Mouse (Mus musculus): ENCODE results near the gene Cabs1. TPM values are rescaled to one million over a fixed set of nuclear protein-coding genes. Genes with fewer than 3 reads are reported as not detected.

The Cabs1 gene
- polyA plus RNA-seq (2012; fragmentation: generic; extraction: Trizol) = not detected

GRCm38 (mm10) chr5:87979139-87979538 is at the start of gene Cabs1:
TSS of gene Cabs1 (plus strand) at chr5:87979439.

DNA sequence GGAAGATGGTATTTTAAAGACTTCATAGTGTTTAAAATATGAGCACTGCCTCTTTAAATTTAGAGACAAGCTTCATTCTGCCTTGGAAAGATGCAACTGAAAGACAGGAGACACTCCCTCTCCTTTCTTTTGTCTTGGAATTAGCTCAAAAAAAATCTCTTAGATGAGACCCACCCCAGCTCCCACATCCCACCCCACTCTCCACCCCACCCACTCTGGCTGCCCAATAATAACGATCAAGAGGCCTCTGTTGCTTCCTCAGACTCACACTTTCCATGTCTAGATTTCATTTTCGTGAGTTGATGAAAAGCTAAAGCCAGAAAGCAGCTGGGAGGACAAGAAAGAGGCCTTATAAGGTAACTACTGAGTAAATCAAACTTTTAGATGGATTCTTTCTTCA is 10.0 kb upstream of the Cabs1 start, which contains the start of the genes 2310003L06Rik and Gm28434:
2310003L06Rik (plus strand) TSS at position 259 of the 400 bp plus-strand sequence.
Gm28434 (plus strand) TSS at position 317 of the 400 bp plus-strand sequence.

GRCm38 (mm10) chr5:88002249-88002648 is 23.0 kb downstream of the Cabs1 start, which contains the start of gene Smr3a:
TSS of gene Smr3a (plus strand) at chr5:88002549.

Other genes with a start within 250 kb of the Cabs1 start
- not detected for gene Csn1s2a, start 204.9 kb upstream of the Cabs1 start, polyA plus RNA-seq (2012; fragmentation: generic; extraction: Trizol)
- not detected for gene Csn1s2b, start 171.4 kb upstream of the Cabs1 start, polyA plus RNA-seq (2012; fragmentation: generic; extraction: Trizol)
- gene Prr27, start 153.8 kb upstream of the Cabs1 start, polyA plus RNA-seq (2012; fragmentation: generic; extraction: Trizol) = not detected
- gene Odam, start 94.4 kb upstream of the Cabs1 start, polyA plus RNA-seq (2012; fragmentation: generic; extraction: Trizol) = not detected
- gene Csn3, start 53.9 kb upstream of the Cabs1 start, polyA plus RNA-seq (2012; fragmentation: generic; extraction: Trizol) = under 1 TPM in 1 of 2 experiments, not detected in 1; 0.08 TPM
- gene 2310003L06Rik, start 10.0 kb upstream of the Cabs1 start, polyA plus RNA-seq (2012; fragmentation: generic; extraction: Trizol) = not detected
- not detected for gene Gm28434, start 9.9 kb upstream of the Cabs1 start, polyA plus RNA-seq (2012; fragmentation: generic; extraction: Trizol)
- not detected for gene Smr3a, start 23.1 kb downstream of the Cabs1 start, polyA plus RNA-seq (2012; fragmentation: generic; extraction: Trizol)
- not detected for gene Smr2, start 107.1 kb downstream of the Cabs1 start, polyA plus RNA-seq (2012; fragmentation: generic; extraction: Trizol)
- gene Gm11116, start 132.1 kb downstream of the Cabs1 start, polyA plus RNA-seq (2012; fragmentation: generic; extraction: Trizol) = not detected
- not detected for gene Gm11115, start 174.7 kb downstream of the Cabs1 start, polyA plus RNA-seq (2012; fragmentation: generic; extraction: Trizol)